Mouse (Mus musculus): ENCODE results near the gene 1700025G04Rik.

DNA sequence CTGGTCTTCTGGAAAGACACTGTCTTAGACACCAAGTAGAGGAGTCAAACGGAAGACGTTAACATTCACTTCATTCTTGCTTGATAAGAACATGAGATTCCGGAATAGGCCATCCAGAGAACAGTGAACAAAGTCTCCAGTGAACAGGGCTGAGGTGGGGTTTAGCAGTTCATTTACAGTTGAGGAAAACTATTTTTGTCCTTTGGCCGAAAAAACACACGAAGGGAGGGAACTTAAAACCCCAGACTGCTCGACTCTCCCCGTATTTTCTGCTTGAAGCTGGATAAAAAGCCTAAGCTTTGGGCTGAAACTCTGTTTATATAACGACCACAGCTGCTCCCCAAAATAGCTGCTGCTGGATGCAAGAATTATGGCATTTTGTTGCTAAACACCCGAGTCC is 198.7 kb downstream of the 1700025G04Rik start:
- no peak for TF ChIP-seq GATA1 (IDR thresholded peaks at IDR 0.05; ENCODE audit: low read length)
- TF ChIP-seq TAL1 (IDR thresholded peaks at IDR 0.05; ENCODE audit: low read length), result no peak
